Mouse (Mus musculus) C2C12 (cell line): ENCODE results near the gene Wdr35. TPM values are rescaled to one million over a fixed set of nuclear protein-coding genes. Genes with fewer than 3 reads are reported as not detected.

Source experiments
- H3K27me3 ChIP-seq: one replicate; pipeline ENCODE4 v1.6.1; 2011; ENCODE audit not compliant: control insufficient read depth, insufficient read depth, insufficient read length
- H3K36me3 ChIP-seq: one replicate; pipeline ENCODE4 v1.6.1; 2011; ENCODE audit not compliant: control insufficient read depth, insufficient read depth
- H3K4me3 ChIP-seq: one replicate; pipeline ENCODE4 v1.5.1; 2011; ENCODE audit warnings: mild to moderate bottlenecking, control low read depth; ENCODE audit not compliant: poor library complexity, insufficient read depth, severe bottlenecking
- H3K79me2 ChIP-seq: one replicate; pipeline ENCODE4 v1.6.1; 2011; ENCODE audit not compliant: control insufficient read depth, insufficient read depth
- H3K79me3 ChIP-seq: one replicate; pipeline ENCODE4 v1.6.1; 2011; ENCODE audit warnings: low read depth, control low read depth
- H3ac ChIP-seq: one replicate; pipeline ENCODE3; 2011; ENCODE audit warnings: low read depth; ENCODE audit not compliant: control insufficient read depth, insufficient read length
- CEBPB ChIP-seq: IDR thresholded peaks from one replicate; pipeline ENCODE4 v1.6.1; 2011; ENCODE audit warnings: low read depth, mild to moderate bottlenecking, control low read depth, moderate library complexity
- CTCF ChIP-seq: IDR thresholded peaks from one replicate; pipeline ENCODE4 v1.5.1; 2011; ENCODE audit not compliant: control insufficient read depth, insufficient read depth, insufficient read length
- FOSL1 ChIP-seq: IDR thresholded peaks from one replicate; pipeline ENCODE4 v1.8.0; 2011; ENCODE audit warnings: mild to moderate bottlenecking, low read length; ENCODE audit not compliant: poor library complexity, insufficient read depth, severe bottlenecking
- MAX ChIP-seq: IDR thresholded peaks from one replicate; pipeline ENCODE4 v1.6.1; 2011; ENCODE audit warnings: mild to moderate bottlenecking, control low read depth
- MYOD1 ChIP-seq: IDR thresholded peaks from one replicate; pipeline ENCODE4 v1.6.1; 2011; ENCODE audit warnings: low read depth; ENCODE audit not compliant: control insufficient read depth, insufficient read length
- MYOG ChIP-seq: IDR thresholded peaks from one replicate; pipeline ENCODE4 v1.6.1; 2011; ENCODE audit not compliant: control insufficient read depth, insufficient read length; ENCODE audit errors: extremely low read depth
- USF1 ChIP-seq: IDR thresholded peaks from one replicate; pipeline ENCODE4 v1.6.1; 2011; ENCODE audit warnings: low read depth, mild to moderate bottlenecking, control low read depth, moderate library complexity
- polyA plus RNA-seq: library from polyadenylated mRNA; unstranded; fragments of >200 nt; fragmentation: generic; extraction: Trizol; gene quantifications from one replicate; pipeline ENCODE4 v1.2.1, GENCODE M21; 2012; ENCODE audit warnings: missing spikeins

Gene Wdr35
- polyA plus RNA-seq, 1 experiment: 9.1 TPM

GRCm38 (mm10) chr12:9010311-9010710, 36.6 kb downstream of the Wdr35 start:
- Histone ChIP-seq H3K36me3 (peaks cover 14% of the 10 kb centered on the region), H3K27me3 (no peaks in the 10 kb centered on the region), H3ac (no peak overlapping the region), H3K79me2 (no peaks in the 10 kb centered on the region), H3K4me3 (no peak overlapping the region), H3K79me3 (no peaks in the 10 kb centered on the region)
- no peak for TF ChIP-seq USF1
- TF ChIP-seq MYOD1: no peak
- TF ChIP-seq MYOG: no peak
- TF ChIP-seq MAX: no peak
- TF ChIP-seq CTCF: no peak
- no peak for TF ChIP-seq FOSL1
- TF ChIP-seq CEBPB: no peak

- TF ChIP-seq CEBPB: no peak
- no peak for TF ChIP-seq FOSL1
- no peak for TF ChIP-seq MYOG
- no peak for TF ChIP-seq CTCF
- no peak for TF ChIP-seq MAX
- no peak for TF ChIP-seq USF1
- no peak for TF ChIP-seq MYOD1
- no peaks in the 10 kb centered on the region for H3K79me2 ChIP-seq
- H3ac ChIP-seq: no peak overlapping the region
- H3K79me3 ChIP-seq: no peaks in the 10 kb centered on the region
- no peaks in the 10 kb centered on the region for H3K27me3 ChIP-seq
- H3K4me3 ChIP-seq: no peak overlapping the region
- peaks cover 30% of the 10 kb centered on the region for H3K36me3 ChIP-seq
Measured at GRCm38 (mm10) chr12:9016376-9016775, 42.7 kb downstream of the Wdr35 start.

DNA sequence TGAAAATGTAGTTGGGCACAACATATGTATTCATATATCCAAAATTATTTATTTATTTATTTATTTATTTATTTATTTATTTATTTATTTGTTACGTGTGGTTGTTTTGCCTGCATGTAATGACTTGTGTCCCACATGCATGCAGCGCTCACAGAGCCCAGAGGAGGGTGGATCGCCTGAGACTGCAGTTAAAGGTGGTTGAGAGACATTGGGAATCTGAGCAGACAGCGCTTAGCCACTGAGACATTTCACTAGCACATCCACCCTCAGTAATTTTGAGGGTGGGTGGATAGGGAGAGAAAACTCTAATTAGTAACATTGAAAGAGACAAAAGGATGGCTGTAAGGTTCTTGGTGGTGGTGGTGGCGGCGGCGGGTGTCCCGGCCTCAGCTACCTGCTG, 46.7 kb downstream of the Wdr35 start:
- Histone ChIP-seq H3K27me3 (no peaks in the 10 kb centered on the region), H3K79me3 (no peaks in the 10 kb centered on the region), H3K4me3 (no peak overlapping the region), H3ac (no peak overlapping the region), H3K36me3 (peaks cover 29% of the 10 kb centered on the region), H3K79me2 (no peaks in the 10 kb centered on the region)
- TF ChIP-seq FOSL1 (no peak), MYOG (no peak), USF1 (no peak), CEBPB (no peak), MAX (no peak), CTCF (no peak), MYOD1 (no peak)

GRCm38 (mm10) chr12:9020986-9021385, 47.3 kb downstream of the Wdr35 start:
- TF ChIP-seq FOSL1 (no peak), MYOD1 (no peak), MAX (no peak), CEBPB (no peak), CTCF (no peak), MYOG (no peak), USF1 (no peak)
- H3K79me3 ChIP-seq: no peaks in the 10 kb centered on the region
- H3K4me3 ChIP-seq: no peak overlapping the region
- peaks cover 33% of the 10 kb centered on the region for H3K36me3 ChIP-seq
- no peaks in the 10 kb centered on the region for H3K79me2 ChIP-seq
- no peak overlapping the region for H3ac ChIP-seq
- no peaks in the 10 kb centered on the region for H3K27me3 ChIP-seq

- no peaks in the 10 kb centered on the region for H3K79me3 ChIP-seq
- peaks cover 29% of the 10 kb centered on the region for H3K36me3 ChIP-seq
- no peak overlapping the region for H3ac ChIP-seq
- H3K4me3 ChIP-seq: no peak overlapping the region
- no peaks in the 10 kb centered on the region for H3K79me2 ChIP-seq
- no peak for TF ChIP-seq CEBPB
- no peak for TF ChIP-seq FOSL1
- no peak for TF ChIP-seq CTCF
- no peak for TF ChIP-seq MYOG
- no peak for TF ChIP-seq MAX
- TF ChIP-seq MYOD1: no peak
- no peak for TF ChIP-seq USF1
- no peaks in the 10 kb centered on the region for H3K27me3 ChIP-seq
Measured at GRCm38 (mm10) chr12:9023031-9023430, 49.3 kb downstream of the Wdr35 start.

GRCm38 (mm10) chr12:9024071-9024470, 50.4 kb downstream of the Wdr35 start:
- TF ChIP-seq CTCF (no peak), MYOD1 (no peak), MAX (no peak), FOSL1 (no peak), USF1 (no peak), CEBPB (no peak), MYOG (no peak)
- Histone ChIP-seq H3K79me3 (no peaks in the 10 kb centered on the region), H3K4me3 (no peak overlapping the region), H3K36me3 (peaks cover 26% of the 10 kb centered on the region), H3ac (no peak overlapping the region), H3K27me3 (no peaks in the 10 kb centered on the region), H3K79me2 (no peaks in the 10 kb centered on the region)
